Mouse (Mus musculus): ENCODE results near the gene Atp8b4.
"Not testable (repeated sequence)": the region's sequence is repeated elsewhere in the genome, so short reads cannot be mapped to it uniquely, and the experiment has no call there.

Atp8b4 gene

DNA sequence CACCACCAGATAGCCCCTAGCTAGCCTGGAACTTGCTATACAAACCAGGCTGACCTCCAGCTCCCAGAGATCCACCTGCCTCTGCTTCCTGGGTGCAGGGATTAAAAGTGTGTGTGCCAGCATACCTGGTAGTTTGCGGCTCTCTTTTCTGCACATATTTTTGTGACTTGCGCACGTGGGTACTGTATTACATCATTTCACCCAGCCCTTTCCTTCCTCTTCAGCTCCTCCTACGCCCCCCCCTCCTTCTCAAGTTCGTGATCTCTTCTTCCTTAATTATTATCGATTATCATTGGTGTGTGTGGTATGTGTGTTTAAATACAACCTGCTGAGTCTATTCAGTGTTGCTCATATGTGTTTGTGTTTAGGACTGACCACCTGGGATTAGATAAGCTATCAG is at the start of gene Atp8b4:
Gene Atp8b4 (minus strand): TSS at position 154 of the 400 bp plus-strand sequence.
- DNase-seq (ENCODE audit: extremely low spot score, low spot score): no peak

- DNase-seq (ENCODE audit: extremely low spot score, low spot score): no peak
Measured at GRCm38 (mm10) chr2:126549681-126550080, 49.2 kb upstream of the Atp8b4 start.

DNA sequence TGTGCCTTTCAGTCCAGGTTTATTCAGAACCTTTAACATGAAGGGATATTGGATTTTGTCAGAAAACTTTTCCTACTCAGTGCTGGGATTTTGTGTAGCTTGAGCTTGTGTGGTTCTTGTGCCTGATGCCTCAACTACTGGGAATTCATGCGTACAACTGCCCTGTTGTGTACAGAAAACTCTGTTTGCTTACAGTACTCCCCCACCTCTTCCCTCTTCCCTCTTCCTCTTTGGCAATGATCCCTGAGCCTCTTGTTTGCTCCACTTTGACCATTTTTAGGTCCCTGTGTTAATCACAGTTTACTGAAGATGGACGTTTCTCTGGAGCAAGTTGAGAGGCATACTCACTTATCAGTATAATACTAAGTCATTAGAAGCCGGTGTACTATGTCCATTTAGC is 45.9 kb upstream of the Atp8b4 start:
- DNase-seq (ENCODE audit: extremely low spot score, low spot score): no peak

DNA sequence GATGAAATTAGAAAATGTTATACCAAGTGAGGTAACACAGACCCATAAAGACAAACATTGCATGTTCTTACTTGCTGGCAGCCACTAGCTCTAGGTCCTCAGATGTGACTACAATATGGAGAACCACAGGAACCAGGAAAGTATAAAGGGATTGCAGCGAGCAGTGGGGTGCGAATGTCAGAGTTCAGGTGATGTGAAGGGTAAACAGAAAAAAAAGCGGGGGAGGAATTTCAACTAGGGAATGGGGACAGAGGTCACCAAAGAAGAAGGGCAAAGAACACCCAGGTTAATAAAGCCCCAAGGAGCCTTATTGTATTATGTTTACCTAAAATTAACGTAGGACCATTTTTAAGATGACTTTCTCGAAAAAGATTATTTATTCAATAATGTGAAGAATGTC is 44.8 kb upstream of the Atp8b4 start:
- DNase-seq (ENCODE audit: extremely low spot score, low spot score): no peak

DNA sequence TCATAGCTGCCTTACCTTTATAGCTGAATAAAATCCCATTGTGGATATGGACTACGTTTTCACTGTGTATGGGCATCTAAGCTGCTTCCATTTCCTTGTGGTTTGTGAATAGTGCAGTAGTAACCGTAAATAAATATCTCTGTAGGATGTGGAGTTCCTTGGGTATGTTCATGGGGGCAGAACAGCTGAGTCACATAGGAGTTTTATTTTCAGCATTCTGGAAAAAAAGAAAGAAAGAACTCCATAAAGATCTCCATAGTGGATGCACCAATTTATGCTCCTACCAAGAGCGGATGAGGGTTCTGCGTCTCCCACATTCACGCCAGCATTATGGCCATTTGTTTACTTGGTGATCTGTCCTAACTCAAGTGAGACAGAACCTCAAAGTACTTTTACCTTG is 41.7 kb upstream of the Atp8b4 start:
- DNase-seq (ENCODE audit: extremely low spot score, low spot score): no peak

DNA sequence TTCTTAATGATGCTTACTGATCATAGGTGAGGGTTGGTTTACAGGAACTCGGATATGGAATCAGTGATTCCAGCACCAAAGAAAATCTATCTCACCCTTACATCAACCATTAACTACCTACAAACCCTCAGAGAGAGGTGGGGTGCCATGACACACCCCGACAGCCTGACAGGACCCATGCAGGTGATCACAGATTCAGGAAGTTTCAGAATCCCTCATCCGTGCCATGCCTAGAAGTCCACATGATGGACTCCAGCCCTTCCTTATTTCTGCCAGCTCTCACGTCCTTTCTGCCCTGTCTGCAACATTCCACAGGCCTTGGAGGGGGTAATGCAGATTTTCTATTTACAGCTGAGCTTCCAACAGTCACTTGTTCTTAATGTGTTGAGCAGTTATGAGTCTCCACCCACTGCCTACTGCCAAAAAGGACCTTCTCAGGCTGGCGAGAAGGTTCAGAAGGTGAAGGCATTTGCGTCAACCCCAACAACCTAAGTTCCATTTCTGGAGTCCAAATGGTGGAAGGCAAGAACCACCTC is 40.0 kb upstream of the Atp8b4 start:
- DNase-seq (ENCODE audit: extremely low spot score, low spot score): no peak

- no peak for DNase-seq (ENCODE audit: extremely low spot score, low spot score)
Measured at GRCm38 (mm10) chr2:126537654-126538053, 37.2 kb upstream of the Atp8b4 start.

GRCm38 (mm10) chr2:126530581-126530980 is 30.1 kb upstream of the Atp8b4 start:
- no peak for DNase-seq (ENCODE audit: extremely low spot score, low spot score)

DNA sequence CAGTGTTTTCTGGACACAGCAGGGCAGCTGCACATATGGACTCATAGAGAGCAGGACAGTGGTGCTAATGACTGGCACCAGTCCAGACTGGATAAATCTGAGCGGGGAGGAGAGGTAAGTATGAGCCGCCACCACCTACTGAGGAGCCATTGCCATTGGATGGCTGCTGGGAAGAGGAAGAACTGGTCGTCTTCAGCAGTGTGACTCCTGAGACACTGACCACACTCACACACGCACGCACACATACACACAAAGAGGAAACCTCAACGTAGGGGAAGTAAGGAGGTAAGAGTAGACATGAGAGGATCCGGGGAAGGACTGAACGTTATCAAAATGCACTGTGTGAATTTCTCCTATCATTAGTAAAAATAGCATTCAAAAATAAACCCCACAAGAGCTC is 27.0 kb upstream of the Atp8b4 start:
- no peak for DNase-seq (ENCODE audit: extremely low spot score, low spot score)

- no peak for DNase-seq (ENCODE audit: extremely low spot score, low spot score)
Measured at GRCm38 (mm10) chr2:126524271-126524670, 23.8 kb upstream of the Atp8b4 start.

DNA sequence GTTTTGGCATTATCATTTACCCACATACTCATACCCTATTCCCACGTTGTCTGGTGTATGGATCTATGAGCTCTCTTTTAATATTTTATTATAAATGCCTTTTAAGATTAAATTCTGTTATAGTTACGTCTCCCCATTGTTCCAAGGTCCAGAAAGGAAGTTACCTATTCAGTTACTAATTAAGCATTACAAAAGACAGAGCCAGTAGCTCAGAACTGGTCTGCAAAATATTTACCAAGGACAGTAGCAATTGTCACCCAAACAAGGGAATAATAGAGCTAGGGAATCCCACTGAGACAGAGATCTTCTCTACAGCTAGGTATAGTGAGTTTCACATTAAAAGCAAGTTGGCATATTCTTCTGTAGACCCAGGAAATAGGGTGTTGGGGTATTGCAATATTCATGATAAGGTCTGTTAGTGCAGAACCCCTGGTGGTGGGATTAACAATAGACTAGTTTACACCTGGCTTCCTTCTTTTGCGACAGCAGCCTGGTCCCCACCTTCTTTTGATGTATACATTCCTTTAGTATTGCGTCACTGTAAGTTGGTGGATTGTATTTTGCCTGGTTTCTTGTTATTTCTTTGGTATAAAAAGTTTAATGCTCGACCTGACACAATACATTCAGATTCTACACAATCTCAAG is 22.7 kb upstream of the Atp8b4 start:
- not testable (repeated sequence) for DNase-seq (ENCODE audit: extremely low spot score, low spot score)

- no peak for DNase-seq (ENCODE audit: extremely low spot score, low spot score)
Measured at GRCm38 (mm10) chr2:126522056-126522455, 21.6 kb upstream of the Atp8b4 start.

GRCm38 (mm10) chr2:126521471-126521870 is 21.0 kb upstream of the Atp8b4 start:
- DNase-seq (ENCODE audit: extremely low spot score, low spot score): no peak

DNA sequence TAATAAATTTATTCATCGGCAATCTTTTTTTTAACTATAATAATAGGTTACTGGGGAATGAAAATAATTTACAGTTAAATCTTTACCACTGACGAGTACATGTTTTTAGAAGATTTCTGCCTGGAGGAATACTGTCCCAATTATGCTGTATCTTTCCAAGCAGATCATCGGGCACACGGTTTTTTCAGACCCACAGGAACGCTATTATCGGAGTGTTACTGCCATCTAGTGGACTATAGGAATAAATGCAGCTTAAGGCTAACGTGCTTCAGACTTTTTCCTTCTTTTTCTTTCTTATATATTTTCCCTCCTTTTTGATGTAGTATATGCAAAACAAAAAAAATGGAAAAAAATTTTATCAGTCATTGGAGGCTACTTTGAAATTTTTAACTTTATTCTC is 20.4 kb upstream of the Atp8b4 start:
- DNase-seq (ENCODE audit: extremely low spot score, low spot score): no peak

DNA sequence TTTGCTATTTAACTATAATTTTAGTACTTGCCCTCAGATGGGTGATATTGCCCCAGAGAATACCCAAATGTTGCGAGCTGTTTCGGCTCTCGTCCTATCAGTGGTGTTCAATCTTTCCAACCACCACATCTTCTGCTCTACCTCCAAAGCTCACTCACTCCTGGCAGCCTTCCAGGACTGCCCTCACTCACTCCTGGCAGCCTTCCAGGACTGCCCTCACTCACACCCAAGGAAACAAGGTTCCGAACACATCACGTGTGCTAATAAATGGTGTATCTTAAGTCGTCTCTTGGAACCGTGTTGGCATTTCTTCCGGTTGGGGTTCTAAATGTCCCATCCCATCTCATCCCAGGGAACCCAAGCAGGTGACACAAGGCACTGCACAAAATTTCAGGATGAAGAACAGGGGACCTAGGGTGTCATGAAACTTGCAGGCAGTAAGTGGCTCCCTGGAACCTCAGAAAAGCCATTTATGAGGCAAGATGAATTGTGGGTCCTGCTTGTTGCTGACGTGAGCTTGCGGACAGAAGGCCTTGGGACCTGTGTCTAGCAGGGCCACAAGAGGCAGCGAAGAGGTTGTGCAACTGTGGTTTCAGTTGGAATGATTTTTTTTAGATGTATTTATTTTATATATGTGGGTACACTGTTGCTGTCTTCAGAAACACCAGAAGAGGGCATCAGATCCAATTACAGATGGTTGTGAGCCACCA is 19.6 kb upstream of the Atp8b4 start:
- no peak for DNase-seq (ENCODE audit: extremely low spot score, low spot score)

DNA sequence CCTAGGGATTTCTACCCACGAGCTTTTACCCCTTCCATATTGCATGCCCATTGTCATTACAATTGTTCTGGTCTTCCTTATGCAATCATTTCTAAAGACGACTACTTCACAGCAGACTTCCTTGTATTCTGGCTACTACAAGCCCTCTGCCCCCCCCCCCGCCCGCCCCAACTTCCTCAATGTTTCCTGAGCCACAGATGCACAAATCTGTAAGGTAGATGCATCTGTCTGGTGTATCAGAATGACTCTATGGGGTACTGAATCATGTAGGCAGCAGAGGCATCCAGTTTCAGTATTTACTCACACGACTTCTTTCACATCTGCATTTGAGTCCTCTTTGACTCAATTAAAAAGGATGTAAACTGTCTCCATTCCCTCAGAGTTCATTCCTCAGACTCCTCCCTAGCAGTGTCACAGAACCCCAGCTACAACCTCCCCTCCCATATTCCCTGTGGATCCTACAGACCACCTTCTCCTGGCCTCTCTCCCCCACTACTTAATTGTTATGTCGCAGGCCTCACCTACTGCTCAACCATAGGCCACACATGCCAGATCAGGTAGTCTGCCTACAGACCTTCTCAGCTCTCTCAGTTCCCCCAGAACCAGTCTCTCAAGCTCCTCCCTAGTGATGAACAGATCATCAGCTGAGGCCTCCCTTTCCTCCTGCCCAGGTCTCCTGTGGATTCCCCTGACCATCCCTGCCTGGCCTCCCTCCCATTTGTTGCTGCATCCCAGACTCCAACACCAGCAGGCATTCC is 14.8 kb upstream of the Atp8b4 start:
- no peak for DNase-seq (ENCODE audit: extremely low spot score, low spot score)

DNA sequence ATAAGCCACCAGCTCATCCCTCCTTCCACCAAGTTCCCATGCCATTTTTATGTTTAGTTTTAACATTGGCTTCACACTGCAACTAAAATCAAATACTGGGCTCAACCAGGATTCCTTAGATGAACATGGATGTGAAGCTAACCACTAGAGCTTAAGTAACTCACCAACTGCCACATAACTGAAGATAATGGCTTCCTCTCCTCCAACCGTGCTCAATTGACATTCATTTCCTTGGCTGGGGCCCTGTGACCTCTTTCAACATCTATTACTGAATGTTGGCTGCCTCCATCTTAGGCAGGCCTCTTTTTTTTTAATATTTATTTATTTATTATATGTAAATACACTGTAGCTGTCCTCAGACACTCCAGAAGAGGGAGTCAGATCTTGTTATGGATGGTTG is 7.8 kb upstream of the Atp8b4 start:
- DNase-seq (ENCODE audit: extremely low spot score, low spot score): no peak

DNA sequence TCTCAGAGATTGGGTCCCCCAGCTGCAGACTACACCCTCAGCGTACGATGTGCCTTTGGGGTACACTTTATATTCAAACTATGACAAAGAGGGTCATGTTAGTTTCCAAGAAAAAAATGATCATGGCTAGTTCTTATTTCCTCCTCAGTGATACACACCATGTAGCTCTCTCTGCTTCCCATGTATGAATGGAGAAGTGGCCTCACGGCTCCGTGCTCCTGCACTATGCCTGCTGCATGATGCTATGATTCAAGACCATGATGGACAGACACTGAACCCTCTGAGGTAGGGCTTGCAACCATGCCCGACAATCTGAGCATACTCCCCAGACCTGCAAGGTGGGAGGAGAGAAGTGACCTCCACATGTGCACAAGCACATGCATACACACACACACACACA is 7.0 kb upstream of the Atp8b4 start:
- DNase-seq (ENCODE audit: extremely low spot score, low spot score): no peak

DNA sequence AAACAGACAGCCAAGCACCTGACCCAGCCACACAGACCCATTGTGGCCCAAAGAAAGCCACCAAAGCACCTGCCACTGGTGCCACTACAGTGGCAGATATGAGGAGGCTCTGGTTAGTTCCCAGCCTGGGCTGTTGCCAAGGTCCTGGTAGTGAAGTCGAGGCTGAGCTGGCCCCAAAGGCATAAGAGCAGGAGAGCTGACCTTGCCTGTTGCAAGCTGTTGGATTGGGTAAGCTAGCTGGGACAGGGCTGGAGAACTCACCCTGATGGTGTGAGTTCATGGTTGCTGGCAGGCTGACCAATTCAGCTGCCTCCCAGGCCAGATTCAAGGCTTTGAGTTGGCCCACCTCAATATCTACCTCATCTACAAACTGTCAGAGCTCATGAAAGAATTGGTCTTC is 4.7 kb upstream of the Atp8b4 start:
- no peak for DNase-seq (ENCODE audit: extremely low spot score, low spot score)

GRCm38 (mm10) chr2:126499730-126500129 is 744 bp downstream of the Atp8b4 start:
- DNase-seq (ENCODE audit: extremely low spot score, low spot score): no peak

DNA sequence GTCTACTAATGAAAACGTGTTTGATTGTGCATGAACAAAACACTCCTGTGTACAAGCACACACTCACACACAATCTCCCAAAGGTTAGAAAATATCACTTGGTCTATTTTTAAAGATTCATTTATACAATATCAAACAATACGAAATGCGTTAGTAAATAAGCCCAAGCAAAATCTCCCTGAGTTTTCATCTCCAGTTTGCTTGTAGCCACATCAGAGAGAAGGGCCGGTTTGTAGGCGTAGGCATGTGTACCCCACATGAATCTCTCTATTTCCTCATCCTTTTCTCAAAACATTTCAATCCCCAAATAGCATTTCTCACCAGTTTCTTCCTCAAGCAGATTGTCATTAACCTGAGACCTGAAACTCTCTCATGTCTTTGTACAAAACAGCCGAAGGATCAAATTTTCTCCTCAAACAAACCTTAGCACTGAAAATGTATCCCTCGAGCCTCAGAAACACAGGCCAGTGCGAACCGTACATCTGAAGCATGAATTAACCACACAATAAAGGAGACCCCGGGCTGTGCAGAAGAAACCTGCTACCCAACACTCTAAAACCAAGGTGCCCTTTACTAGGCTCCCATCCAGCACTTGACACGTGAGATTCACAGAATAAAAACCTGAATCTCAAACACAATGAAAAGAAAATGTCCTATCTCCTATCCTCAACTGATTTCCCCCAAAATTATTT is 1.6 kb downstream of the Atp8b4 start:
- no peak for DNase-seq (ENCODE audit: extremely low spot score, low spot score)

- no peak for DNase-seq (ENCODE audit: extremely low spot score, low spot score)
Measured at GRCm38 (mm10) chr2:126496838-126497237, 3.6 kb downstream of the Atp8b4 start.
